Mouse (Mus musculus): ENCODE data around the gene Rnf150. TPM values are rescaled to one million over a fixed set of nuclear protein-coding genes. Genes with fewer than 3 reads are reported as not detected.

The Rnf150 gene
- total RNA-seq, 2 experiments from 2014 or later, result 46.6 to 48.4 TPM

- DNase-seq, result no peak
Measured at GRCm38 (mm10) chr8:82889062-82889720, 26.0 kb downstream of the Rnf150 start.

- DNase-seq, result no peak
Measured at GRCm38 (mm10) chr8:82895091-82895490, 31.9 kb downstream of the Rnf150 start.

GRCm38 (mm10) chr8:82896796-82897195, 33.6 kb downstream of the Rnf150 start:
- DNase-seq, result no peak

GRCm38 (mm10) chr8:82897628-82898458, 34.7 kb downstream of the Rnf150 start:
- DNase-seq, result no peak

- DNase-seq, result no peak
Measured at GRCm38 (mm10) chr8:82898459-82898841, 35.3 kb downstream of the Rnf150 start.

GRCm38 (mm10) chr8:82900958-82901357, 37.8 kb downstream of the Rnf150 start:
- no peak for DNase-seq

GRCm38 (mm10) chr8:82901549-82902138, 38.5 kb downstream of the Rnf150 start:
- DNase-seq, result no peak

- DNase-seq, result no peak
Measured at GRCm38 (mm10) chr8:82903497-82903896, 40.3 kb downstream of the Rnf150 start.

- no peak for DNase-seq
Measured at GRCm38 (mm10) chr8:82907271-82907670, 44.1 kb downstream of the Rnf150 start.

- no peak for DNase-seq
Measured at GRCm38 (mm10) chr8:82911436-82911835, 48.3 kb downstream of the Rnf150 start.

GRCm38 (mm10) chr8:82912282-82912681, 49.1 kb downstream of the Rnf150 start:
- DNase-seq, result no peak

GRCm38 (mm10) chr8:82914543-82914942, 51.4 kb downstream of the Rnf150 start:
- DNase-seq, result no peak

- no peak for DNase-seq
Measured at GRCm38 (mm10) chr8:82916851-82917539, 53.8 kb downstream of the Rnf150 start.

GRCm38 (mm10) chr8:82917540-82918316, 54.6 kb downstream of the Rnf150 start:
- DNase-seq, result no peak

- no peak for DNase-seq
Measured at GRCm38 (mm10) chr8:82919676-82920075, 56.5 kb downstream of the Rnf150 start.

GRCm38 (mm10) chr8:82920124-82920523, 57.0 kb downstream of the Rnf150 start:
- DNase-seq, result no peak

- DNase-seq, result no peak
Measured at GRCm38 (mm10) chr8:82925286-82925685, 62.1 kb downstream of the Rnf150 start.

GRCm38 (mm10) chr8:82926518-82926917, 63.4 kb downstream of the Rnf150 start:
- no peak for DNase-seq

- DNase-seq, result peak; percentile 27 to 37
Measured at GRCm38 (mm10) chr8:82931554-82931953, 68.4 kb downstream of the Rnf150 start.

GRCm38 (mm10) chr8:82936162-82936561, 73.0 kb downstream of the Rnf150 start:
- no peak for DNase-seq

- no peak for DNase-seq
Measured at GRCm38 (mm10) chr8:82936866-82937265, 73.7 kb downstream of the Rnf150 start.

GRCm38 (mm10) chr8:82939912-82940311, 76.8 kb downstream of the Rnf150 start:
- no peak for DNase-seq

Data from layer of hippocampus, postnatal 36 days (tissue).